Mouse (Mus musculus) right cerebral cortex, adult 2 months (tissue): ENCODE data around the gene Nckipsd.

ENCODE experiments used
- DNase-seq, 2 experiments: peaks; one replicate each; pipeline ENCODE4 v3.0.0; 2021 to 2022; ENCODE audit warnings: low spot score in 2 of 2

The Nckipsd gene

GRCm38 (mm10) chr9:108799564-108799963 lies 8.6 kb upstream of the Nckipsd start:
- no peak for DNase-seq

DNA sequence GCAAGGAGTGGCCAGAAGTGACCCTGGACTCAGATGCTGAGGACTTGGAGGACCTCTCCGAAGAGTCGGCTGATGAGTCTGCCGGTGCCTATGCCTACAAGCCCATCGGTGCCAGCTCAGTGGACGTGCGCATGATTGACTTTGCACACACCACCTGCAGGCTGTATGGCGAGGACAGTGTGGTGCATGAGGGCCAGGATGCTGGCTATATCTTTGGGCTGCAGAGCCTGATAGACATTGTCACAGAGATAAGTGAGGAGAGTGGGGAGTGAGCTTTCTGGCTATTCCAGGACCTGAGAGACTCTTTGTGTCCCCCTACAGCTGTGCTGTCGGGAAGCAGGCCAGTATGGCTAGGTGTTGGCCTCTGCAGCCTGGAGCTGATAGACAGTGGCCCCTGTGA lies 2.4 kb upstream of the Nckipsd start:
- DNase-seq = no peak

DNA sequence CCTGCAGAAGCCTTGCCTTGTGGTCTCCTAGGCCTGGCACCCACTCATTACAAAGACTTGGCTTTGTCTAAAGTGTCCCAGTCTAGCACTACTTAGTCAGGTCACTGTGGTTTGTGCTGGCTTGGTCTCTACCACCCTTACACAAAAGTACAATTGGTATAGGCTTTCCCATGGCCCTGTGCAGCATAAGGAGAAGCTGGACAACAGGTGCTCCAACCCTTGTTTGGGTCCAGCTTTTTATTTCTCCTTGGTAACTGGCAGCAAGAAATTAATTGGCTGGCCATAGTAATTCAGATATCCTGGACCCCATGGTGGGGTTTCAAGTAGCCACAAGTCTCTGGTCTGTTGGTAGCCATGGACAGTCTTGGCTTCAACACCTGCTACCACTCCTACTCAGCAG lies 1.8 kb upstream of the Nckipsd start:
- DNase-seq = no peak

- no peak for DNase-seq
Observed at GRCm38 (mm10) chr9:108806831-108807230, 1.3 kb upstream of the Nckipsd start.

DNA sequence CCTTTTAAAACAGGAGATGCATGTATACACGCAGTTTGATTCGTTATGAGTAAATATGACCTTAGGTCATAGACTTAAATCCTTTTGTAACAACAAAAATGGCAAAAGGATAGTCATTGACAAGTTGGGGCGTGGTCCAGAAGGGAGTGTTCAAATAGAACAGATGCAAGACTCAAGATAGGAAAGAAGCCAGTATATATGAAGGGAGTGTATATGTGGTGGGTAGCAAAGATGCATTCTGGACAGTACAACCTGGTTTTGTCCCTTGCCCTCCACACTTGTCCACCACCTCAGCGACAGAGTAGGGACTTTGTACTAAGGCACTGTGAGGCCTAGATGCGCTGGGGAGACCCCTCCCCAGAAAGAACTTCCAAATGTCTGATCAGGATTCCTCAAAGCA lies 494 bp upstream of the Nckipsd start:
- DNase-seq = no peak

GRCm38 (mm10) chr9:108809188-108809587 lies 1.0 kb downstream of the Nckipsd start:
- DNase-seq = no peak

DNA sequence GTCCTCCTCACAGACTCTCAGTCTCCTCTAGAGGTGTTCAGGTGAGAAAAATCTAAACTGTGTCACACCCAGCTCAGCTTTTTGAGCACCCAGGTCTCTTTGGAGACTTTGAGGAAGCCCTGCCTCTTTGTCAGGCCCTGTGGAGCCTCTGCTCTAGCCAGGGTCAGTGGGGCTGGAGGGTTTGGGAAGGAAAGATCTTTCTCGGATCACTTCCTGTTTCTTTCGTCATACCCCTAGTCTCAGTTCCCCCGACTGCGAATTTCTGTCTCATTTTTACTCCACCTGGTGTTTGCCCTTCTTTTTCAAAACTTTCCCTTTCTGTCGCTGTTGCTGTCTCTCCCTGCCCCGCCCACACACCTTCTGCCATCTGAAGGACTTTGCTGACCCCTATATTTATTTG lies 1.6 kb downstream of the Nckipsd start:
- no peak for DNase-seq

GRCm38 (mm10) chr9:108810516-108810915 lies 2.3 kb downstream of the Nckipsd start:
- no peak for DNase-seq

DNA sequence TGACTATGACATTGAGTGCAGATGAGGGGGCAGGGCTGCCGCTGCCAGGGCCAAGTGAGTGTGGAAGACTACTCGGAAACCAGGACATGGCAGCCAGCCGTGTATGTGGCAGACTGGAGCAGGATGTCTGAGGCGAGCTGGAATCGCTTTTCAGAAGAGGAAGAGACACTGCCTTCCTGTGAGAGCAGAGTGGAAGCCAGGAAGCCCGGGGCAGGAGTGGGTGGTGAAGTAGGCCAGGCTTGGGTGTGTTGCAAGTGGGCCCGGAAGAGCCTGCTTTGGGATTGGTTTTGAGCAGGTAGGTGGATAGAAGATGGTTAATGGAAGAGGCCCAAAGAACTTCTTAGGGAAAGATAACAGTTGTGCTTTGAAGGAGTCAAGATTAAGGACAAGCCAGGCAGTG lies 7.4 kb downstream of the Nckipsd start:
- DNase-seq = no peak

DNA sequence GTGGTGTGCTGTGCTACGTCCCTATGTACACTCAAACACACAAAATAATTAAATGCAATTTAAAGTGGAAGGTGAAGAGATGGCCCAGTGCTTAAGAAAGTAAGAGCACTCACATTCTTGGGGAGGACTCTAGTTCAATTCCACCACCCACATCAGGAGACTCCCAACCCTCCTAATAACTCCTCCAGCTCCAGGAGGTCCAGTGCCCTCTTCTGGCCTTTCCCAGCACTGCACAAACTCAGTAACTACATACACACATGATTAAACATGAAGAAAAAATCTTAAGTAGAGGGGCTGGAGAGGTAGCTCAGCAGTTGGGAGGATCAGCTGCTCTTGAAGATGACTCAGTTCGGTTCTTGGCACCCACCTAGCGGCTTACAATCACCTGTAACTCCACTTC lies 11.3 kb downstream of the Nckipsd start:
- DNase-seq = peak; percentile 58 to 59

GRCm38 (mm10) chr9:108820077-108820476 lies 11.9 kb downstream of the Nckipsd start:
- DNase-seq = no peak

DNA sequence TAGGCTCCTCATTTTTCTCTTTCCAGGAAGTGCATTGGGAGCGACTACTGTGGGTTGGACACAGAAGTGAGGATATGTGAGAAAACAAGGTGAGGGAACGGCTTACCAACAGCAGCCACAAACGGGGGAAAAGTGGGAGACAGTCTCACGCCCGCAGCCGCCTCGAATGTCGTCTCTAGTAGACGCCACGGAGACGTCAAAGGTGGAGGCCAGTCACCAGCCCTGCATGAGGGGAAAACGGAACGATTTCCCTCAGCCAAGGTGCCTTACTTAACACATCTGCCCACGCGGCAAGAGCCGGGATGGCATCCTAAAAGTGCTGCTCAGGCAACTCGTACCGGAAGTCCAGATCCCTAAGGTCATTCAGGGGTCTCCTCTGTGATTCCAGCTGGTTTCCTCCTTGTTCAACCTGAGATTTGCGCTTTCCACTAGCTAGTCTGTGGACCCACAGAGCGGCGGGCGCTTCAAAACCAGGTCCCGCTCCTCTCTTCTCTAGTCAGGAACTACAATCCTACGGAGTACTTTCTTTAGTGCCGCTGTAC lies 16.0 kb downstream of the Nckipsd start:
- peak; percentile 32 to 44 for DNase-seq

- peak; percentile 88 to 91 for DNase-seq
Observed at GRCm38 (mm10) chr9:108824755-108825413, 16.7 kb downstream of the Nckipsd start.

DNA sequence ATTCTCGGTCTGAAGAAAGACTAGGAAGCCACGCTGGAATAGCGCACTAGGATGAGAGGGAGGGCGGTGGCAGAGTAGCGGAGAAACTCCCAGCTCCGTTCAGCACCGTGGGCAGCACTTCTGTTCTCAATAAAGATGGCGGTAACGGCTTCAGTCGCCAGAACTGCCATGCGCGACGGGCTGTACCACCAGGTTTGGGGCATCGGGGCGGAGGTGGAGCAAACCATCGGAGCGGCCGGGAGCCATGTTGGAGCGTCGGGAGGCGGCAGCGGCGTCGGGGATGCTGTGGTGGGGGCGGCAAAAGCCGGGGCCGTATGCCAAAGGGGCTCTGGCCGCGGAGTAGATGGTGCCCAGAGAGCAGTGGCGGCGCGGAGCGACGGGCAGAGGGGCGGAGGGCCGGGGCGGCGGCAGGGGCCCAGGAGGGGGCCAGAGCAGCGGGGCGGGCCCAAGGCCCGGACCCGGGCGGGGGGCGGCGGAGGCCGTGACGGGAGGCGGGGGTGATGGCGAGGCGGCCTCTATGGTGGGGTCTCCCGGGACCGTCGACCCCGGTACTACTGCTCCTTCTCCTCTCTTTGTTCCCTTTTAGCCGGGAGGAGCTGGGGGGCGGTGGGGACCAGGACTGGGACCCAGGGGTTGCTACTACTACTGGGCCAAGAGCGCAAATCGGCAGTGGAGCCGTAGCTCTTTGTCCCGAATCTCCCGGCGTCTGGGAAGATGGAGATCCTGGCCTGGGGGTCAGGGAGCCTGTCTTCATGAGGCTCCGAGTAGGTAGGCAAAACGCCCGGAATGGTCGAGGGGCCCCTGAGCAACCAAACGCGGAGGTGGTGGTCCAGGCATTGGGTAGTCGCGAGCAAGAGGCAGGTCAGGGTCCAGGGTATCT lies 17.9 kb downstream of the Nckipsd start, which contains the start of gene Celsr3:
Celsr3 (plus strand) TSS at position 501 of the 880 bp plus-strand sequence.
- peak; percentile 90 to 97 for DNase-seq

GRCm38 (mm10) chr9:108826700-108827340 lies 18.7 kb downstream of the Nckipsd start:
- peak; percentile 63 to 65 for DNase-seq

GRCm38 (mm10) chr9:108827454-108827853 lies 19.3 kb downstream of the Nckipsd start:
- no peak for DNase-seq

- no peak for DNase-seq
Observed at GRCm38 (mm10) chr9:108827906-108828305, 19.7 kb downstream of the Nckipsd start.

GRCm38 (mm10) chr9:108831637-108832036 lies 23.5 kb downstream of the Nckipsd start:
- DNase-seq = no peak

DNA sequence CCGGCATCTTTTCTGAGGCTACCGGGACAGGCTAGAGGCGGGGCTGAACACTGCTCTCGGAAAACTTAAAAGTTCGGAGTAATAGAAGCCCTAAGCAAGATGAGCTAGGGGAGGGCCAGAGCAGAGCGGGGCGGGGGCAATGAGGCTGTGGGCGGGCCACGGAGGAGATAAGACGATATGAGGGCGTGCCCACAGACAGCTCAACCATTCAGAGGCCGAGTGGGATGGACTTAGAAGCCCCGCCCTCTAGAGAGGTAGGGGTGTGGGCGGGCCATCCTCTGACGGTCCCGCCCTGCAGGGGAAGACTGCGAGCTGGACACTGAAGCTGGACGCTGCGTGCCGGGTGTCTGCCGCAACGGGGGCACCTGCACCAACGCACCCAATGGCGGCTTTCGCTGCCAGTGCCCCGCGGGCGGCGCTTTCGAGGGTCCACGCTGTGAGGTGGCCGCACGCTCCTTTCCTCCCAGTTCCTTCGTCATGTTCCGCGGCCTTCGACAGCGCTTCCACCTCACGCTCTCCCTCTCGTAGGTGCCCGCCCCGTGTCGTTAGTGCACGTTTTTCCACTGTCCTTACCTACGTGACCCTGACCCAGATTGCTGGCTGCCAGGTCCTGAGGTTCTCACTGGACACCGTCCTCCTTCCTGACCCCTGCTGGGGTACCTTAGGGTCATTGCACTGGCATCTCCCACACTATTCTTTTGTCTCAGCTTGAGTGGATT lies 24.4 kb downstream of the Nckipsd start:
- DNase-seq = peak; percentile 71

GRCm38 (mm10) chr9:108842989-108843388 lies 34.8 kb downstream of the Nckipsd start:
- DNase-seq = peak; percentile 53 to 60

DNA sequence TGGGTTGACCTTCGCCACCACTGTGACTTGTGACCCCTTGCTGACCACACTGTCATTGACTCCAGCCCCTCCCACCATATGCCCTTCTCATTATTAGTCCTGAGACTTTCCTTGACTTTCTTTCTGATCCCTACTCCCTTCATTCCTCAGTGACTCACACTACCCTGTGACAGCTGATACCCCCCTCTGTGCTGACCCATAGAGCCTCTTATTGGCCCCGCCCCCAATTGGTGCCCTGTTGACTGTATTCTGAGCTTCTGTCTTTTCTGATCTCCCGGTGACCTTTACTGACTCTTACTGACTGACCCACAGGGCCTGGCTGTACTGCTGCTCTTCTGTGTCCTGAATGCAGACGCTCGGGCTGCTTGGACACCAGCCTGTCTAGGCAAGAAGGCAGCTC lies 37.2 kb downstream of the Nckipsd start:
- DNase-seq = no peak

GRCm38 (mm10) chr9:108847374-108847773 lies 39.2 kb downstream of the Nckipsd start:
- no peak for DNase-seq
